Mouse (Mus musculus) thymus, adult 2 months (tissue): ENCODE measurements around the gene Slc35e2.

ENCODE experiments used
- CTCF ChIP-seq: fragments of 200-500 bp; IDR thresholded peaks from 2 replicates; pipeline ENCODE4 v1.5.1; 2012; ENCODE audit warnings: mild to moderate bottlenecking, control low read depth, low read length, moderate library complexity, borderline replicate concordance; ENCODE audit not compliant: control insufficient read depth, poor library complexity, insufficient read depth; ENCODE audit errors: extremely low read depth
- POLR2A ChIP-seq: fragments of 200-500 bp; IDR thresholded peaks from 2 replicates; pipeline ENCODE4 v1.6.1; 2012; ENCODE audit warnings: mild to moderate bottlenecking, low read length, control low read depth, moderate library complexity; ENCODE audit not compliant: control insufficient read depth, poor library complexity, insufficient read depth; ENCODE audit errors: extremely low read depth

- TF ChIP-seq CTCF (no peak), POLR2A (no peak)
These were observed 10.1 kb upstream of the Slc35e2 start for GRCm38 (mm10) chr4:155591012-155591719.
